Mouse (Mus musculus): ENCODE measurements around the gene Kmt2d.

DNA sequence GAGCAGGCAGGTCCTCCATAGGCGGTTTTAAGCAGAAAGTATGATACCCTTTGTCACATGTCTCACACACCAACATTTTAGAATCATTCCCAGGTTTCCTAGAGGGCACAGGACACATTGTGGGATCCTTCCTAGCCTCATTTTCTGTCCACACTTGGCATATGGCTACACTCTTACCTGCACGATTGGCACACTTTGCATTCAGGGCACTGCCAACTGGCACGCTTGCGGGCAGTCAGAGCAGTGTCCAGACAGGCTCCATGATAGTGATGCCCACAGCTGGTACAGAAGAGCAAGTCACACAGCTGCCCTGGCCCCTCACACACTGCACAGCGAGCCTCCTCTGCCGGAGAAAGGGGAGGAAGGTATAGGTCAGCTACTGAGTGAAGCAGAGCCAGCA is 6.1 kb downstream of the Kmt2d start:
- TF ChIP-seq CTCF (IDR thresholded peaks at IDR 0.05; ENCODE audit: low read depth) (no peak), EP300 (IDR thresholded peaks at IDR 0.05; ENCODE audit: low read depth) (no peak)
